Mouse (Mus musculus) thymus, adult 2 months (tissue): ENCODE data around the gene Tspan9.

Experiments used
- CTCF ChIP-seq: fragments of 200-500 bp; IDR thresholded peaks from 2 replicates; pipeline ENCODE4 v1.5.1; 2012; ENCODE audit warnings: mild to moderate bottlenecking, control low read depth, low read length, moderate library complexity, borderline replicate concordance; ENCODE audit not compliant: control insufficient read depth, poor library complexity, insufficient read depth; ENCODE audit errors: extremely low read depth
- POLR2A ChIP-seq: fragments of 200-500 bp; IDR thresholded peaks from 2 replicates; pipeline ENCODE4 v1.6.1; 2012; ENCODE audit warnings: mild to moderate bottlenecking, low read length, control low read depth, moderate library complexity; ENCODE audit not compliant: control insufficient read depth, poor library complexity, insufficient read depth; ENCODE audit errors: extremely low read depth

DNA sequence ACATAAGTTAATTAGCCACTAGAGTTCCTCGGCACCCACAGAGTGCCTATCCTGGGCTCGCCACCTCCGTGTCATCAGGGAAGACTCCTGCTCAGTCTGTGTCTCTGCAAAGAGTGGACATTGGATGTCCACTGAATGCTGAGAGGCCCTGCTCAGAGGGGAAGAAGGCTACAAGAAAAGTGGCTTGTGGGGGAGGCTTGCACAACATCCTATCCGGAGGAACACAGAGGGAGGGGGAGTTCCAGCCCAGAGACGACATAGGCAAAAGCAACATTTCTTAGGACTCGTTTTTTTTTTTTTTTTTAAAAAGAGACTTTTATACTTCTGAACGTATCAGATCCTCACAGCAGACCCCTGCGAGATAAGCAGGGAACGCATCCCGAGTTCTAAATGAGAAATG, 98.7 kb downstream of the Tspan9 start:
- no peak for TF ChIP-seq CTCF
- no peak for TF ChIP-seq POLR2A
